Mouse (Mus musculus): ENCODE measurements around the gene Ldlrap1. TPM values are rescaled to one million over a fixed set of nuclear protein-coding genes. Genes with fewer than 3 reads are reported as not detected.
A peak's percentile ranks its signal among the peaks of the same experiment; 100 is the strongest.
"Not testable (repeated sequence)": the region's sequence is repeated elsewhere in the genome, so short reads cannot be mapped to it uniquely, and the experiment has no call there.

Ldlrap1 gene
- polyA plus RNA-seq, 1 experiment from 2014 or later = 23.1 TPM

DNA sequence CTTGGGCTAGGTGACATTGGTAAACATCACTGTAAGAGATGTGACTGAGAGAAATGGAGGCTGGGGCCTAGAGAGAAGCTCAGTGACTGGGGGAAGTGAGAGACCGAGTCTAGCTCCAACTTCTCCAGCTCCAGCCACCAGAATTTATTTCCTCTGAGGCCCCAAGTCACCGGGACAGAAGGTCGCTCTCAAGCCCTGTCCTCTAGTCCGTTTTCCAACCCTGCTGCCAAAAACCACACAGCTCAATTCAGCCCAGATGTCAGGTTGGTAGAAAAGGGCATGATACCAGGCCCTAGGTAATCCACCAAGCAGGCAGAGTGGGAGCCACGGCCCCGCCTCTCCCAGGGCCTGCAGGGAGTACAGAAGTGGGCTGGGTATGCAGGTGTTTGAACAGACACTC, 29.8 kb upstream of the Ldlrap1 start:
- 55% methylated on average over 6 of the region's 6 CpGs for WGBS

DNA sequence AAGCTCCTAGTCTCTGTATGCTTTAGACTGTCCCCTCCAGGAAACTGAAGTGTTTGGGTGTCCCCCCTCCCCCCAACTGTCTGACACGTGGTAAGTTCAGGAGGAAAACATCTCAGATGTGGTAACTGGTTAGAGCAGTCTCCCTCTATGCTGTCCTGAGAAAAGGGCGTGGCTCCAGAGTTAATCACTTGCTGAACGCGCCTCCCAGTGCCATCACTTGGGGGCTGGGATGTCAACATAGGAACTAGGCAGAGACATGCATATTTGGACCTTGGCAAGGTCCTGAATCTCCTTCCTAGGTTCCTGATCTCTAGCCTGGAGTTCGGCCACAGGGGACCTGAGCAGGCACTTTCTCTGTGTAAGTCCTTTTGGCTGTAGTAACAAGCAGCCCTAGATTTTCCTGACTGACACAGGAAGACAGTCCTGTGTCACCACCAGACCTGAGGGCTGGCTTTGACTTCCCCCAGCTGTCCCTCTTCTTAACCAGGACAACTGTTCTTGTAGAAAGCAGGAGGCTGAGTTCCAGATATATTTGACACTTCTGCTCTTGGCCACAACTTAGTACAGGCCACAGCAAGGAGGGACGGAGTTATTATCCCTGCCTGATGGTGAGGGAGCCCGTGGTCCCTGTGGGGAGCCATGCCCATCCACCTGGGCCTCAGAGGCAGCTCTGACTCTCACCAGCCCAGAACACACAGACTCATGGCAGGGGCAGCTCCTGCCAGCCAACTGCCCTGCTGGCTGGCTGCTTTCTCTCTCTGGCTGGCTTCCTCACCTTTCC, 28.9 kb upstream of the Ldlrap1 start:
- Histone ChIP-seq H3K9ac (replicated peaks; ENCODE audit: low read length) (no peak overlapping the region; the same call in 1 of the 2 replicates), H3K4me2 (replicated peaks; ENCODE audit: low read depth, low read length) (no peak overlapping the region), H3K4me3 (ENCODE audit: low read length) (no peak overlapping the region), H3K36me3 (ENCODE audit: insufficient read depth, low read length) (no peaks in the 10 kb centered on the region; the same call in 1 of the 2 replicates), H3K4me1 (ENCODE audit: insufficient read depth, low read length) (peaks cover 14% of the 10 kb centered on the region), H3K9me3 (ENCODE audit: low read length) (no peaks in the 10 kb centered on the region), H3K27ac (ENCODE audit: low read length) (no peak overlapping the region), H3K27me3 (ENCODE audit: insufficient read depth, low read length) (no peaks in the 10 kb centered on the region)
- 29% methylated on average over 7 of the region's 7 CpGs for WGBS
- no peak for ATAC-seq (ENCODE audit: low FRiP score, low TSS enrichment)

More for the DNA sequence above, 29.8 kb upstream of the Ldlrap1 start:
- no peak for ATAC-seq (ENCODE audit: low FRiP score, low TSS enrichment)
- H3K27me3 ChIP-seq (ENCODE audit: insufficient read depth, low read length) = no peaks in the 10 kb centered on the region
- no peak overlapping the region for H3K4me3 ChIP-seq (ENCODE audit: low read length)
- H3K9me3 ChIP-seq (ENCODE audit: low read length) = no peaks in the 10 kb centered on the region
- peaks cover 19% of the 10 kb centered on the region for H3K4me1 ChIP-seq (ENCODE audit: insufficient read depth, low read length)
- H3K9ac ChIP-seq (replicated peaks; ENCODE audit: low read length) = no peak overlapping the region
- H3K27ac ChIP-seq (ENCODE audit: low read length) = no peak overlapping the region
- H3K4me2 ChIP-seq (replicated peaks; ENCODE audit: low read depth, low read length) = no peak overlapping the region
- H3K36me3 ChIP-seq (ENCODE audit: insufficient read depth, low read length) = no peaks in the 10 kb centered on the region; the same call in 1 of the 2 replicates

DNA sequence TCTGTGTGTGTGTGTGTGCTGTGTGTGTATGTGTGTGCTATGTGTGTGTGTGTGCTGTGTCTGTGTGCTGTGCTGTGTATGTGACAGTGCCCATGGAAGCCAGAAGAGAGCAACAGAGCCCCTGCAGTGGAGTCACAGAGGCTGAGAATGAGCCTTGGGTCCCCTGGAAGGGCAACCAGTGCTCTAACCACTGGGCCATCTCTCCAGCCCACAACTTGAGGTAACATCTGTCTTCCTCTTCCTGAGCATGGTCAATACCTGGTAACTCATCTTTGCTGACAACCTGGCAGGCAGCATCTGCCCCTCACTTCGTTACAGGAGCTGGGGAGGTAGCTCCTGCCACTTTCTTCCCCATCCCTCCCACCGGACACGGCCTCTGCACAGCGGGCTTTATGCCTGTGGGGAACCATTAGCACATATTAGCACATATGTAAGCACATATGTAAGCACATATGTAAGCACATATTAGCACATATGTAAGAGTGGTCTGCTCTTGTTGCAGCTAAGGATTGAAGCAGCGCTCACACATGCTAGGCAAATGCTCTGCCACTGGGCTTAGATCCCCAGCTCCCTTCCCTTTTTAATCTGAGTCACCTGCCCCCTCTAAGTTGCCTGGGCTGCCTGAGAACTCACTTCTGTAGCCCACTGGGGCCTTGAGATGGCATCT, 28.1 kb upstream of the Ldlrap1 start:
- no peak for ATAC-seq (ENCODE audit: low FRiP score, low TSS enrichment)
- no peak overlapping the region for H3K27ac ChIP-seq (ENCODE audit: low read length)
- H3K4me3 ChIP-seq (ENCODE audit: low read length) = no peak overlapping the region
- H3K36me3 ChIP-seq (ENCODE audit: insufficient read depth, low read length) = no peaks in the 10 kb centered on the region
- H3K27me3 ChIP-seq (ENCODE audit: insufficient read depth, low read length) = no peaks in the 10 kb centered on the region
- no peak overlapping the region for H3K9ac ChIP-seq (replicated peaks; ENCODE audit: low read length)
- peaks cover 9% of the 10 kb centered on the region; the same call in 1 of the 2 replicates for H3K4me1 ChIP-seq (ENCODE audit: insufficient read depth, low read length)
- no peak overlapping the region for H3K4me2 ChIP-seq (replicated peaks; ENCODE audit: low read depth, low read length)
- WGBS = 79% methylated on average over 5 of the region's 5 CpGs
- no peaks in the 10 kb centered on the region for H3K9me3 ChIP-seq (ENCODE audit: low read length)

DNA sequence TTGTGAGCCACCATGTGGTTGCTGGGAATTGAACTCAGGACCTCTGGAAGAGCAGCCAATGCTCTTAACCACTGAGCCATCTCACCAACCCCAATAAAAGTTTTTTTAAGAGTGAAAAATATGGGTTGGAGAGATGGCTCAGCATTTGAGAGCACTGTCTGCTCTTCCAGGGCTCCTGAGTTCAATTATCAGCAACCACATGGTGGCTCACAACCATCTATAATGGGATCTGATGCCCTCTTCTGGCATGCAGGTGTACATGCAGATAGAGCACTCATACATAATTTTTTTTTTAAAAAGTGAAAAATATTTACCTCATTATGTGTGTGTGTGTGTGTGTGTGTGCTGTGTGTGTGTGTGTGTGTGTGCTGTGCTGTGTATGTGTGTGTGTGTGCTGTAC, 27.1 kb upstream of the Ldlrap1 start:
- H3K4me3 ChIP-seq (ENCODE audit: low read length); H3K4me1 ChIP-seq (ENCODE audit: insufficient read depth, low read length); ATAC-seq (ENCODE audit: low FRiP score, low TSS enrichment); H3K9ac ChIP-seq (replicated peaks; ENCODE audit: low read length); H3K27ac ChIP-seq (ENCODE audit: low read length); H3K9me3 ChIP-seq (ENCODE audit: low read length); H3K4me2 ChIP-seq (replicated peaks; ENCODE audit: low read depth, low read length); H3K27me3 ChIP-seq (ENCODE audit: insufficient read depth, low read length); H3K36me3 ChIP-seq (ENCODE audit: insufficient read depth, low read length): not testable (repeated sequence)

DNA sequence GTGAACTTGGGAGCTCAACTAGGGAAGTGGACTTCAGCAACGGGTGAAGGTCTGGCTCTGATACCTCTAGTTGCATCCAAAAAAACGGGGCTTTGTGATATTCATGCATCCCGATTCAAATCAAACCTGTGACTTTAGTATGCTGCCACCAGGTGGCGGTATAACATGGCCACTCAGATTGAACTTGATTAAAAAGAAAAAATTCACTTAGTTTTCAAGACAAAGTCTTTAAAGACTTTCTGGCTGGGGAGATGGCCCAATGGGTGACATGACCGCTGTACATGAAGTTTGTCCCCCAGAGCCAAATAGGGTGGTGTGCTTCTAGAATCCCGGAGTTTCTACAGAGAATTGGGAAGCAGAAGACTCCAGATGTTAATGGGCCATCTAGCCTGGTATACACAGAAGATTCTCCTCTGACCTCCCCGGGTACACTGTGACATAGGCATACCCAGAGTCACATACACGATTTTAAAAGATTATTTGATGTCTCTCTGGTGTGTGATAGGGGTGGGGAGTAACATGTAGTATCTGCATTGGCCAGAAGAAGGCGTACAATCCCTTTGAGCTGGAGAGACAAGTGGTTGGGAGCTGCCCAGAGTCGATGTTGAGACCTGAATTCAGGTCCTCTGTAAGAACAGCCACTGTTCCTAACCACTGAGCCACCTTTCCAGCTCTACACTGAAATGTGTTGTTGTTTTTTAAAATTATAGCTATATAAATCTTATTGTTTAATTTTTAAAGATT, 25.6 kb upstream of the Ldlrap1 start:
- Histone ChIP-seq H3K9me3 (ENCODE audit: low read length) (no peaks in the 10 kb centered on the region), H3K4me3 (ENCODE audit: low read length) (no peak overlapping the region), H3K4me1 (ENCODE audit: insufficient read depth, low read length) (peaks cover 9% of the 10 kb centered on the region; the same call in 1 of the 2 replicates), H3K27me3 (ENCODE audit: insufficient read depth, low read length) (no peaks in the 10 kb centered on the region), H3K9ac (replicated peaks; ENCODE audit: low read length) (no peak overlapping the region), H3K27ac (ENCODE audit: low read length) (no peak overlapping the region), H3K36me3 (ENCODE audit: insufficient read depth, low read length) (no peaks in the 10 kb centered on the region), H3K4me2 (replicated peaks; ENCODE audit: low read depth, low read length) (no peak overlapping the region)
- 46% methylated on average over 10 of the region's 10 CpGs for WGBS
- no peak for ATAC-seq (ENCODE audit: low FRiP score, low TSS enrichment)

DNA sequence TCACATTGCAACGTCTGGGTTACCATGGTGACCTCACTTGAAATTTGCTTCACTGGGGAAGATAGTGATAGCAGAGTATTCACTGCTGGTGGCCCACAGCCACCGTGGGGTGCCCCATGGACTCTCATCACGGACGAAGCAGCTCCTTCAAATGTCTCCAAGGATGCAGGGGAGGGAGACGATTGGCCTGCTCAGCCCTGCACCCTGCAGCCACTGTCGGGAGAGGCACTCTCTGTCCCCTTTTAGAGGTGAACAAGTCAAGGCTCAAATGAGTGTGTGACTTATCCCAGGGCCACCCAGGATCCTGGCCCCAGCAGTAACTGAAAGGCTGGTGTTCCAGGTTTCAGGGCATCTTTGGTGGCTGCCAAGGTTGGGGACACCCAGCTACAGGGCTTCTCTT, 23.9 kb upstream of the Ldlrap1 start:
- H3K4me2 ChIP-seq (replicated peaks; ENCODE audit: low read depth, low read length) = no peak overlapping the region
- no peak overlapping the region for H3K4me3 ChIP-seq (ENCODE audit: low read length)
- no peak overlapping the region for H3K27ac ChIP-seq (ENCODE audit: low read length)
- WGBS = 74% methylated on average over 6 of the region's 6 CpGs
- no peaks in the 10 kb centered on the region for H3K27me3 ChIP-seq (ENCODE audit: insufficient read depth, low read length)
- no peaks in the 10 kb centered on the region for H3K9me3 ChIP-seq (ENCODE audit: low read length)
- no peak for ATAC-seq (ENCODE audit: low FRiP score, low TSS enrichment)
- no peaks in the 10 kb centered on the region for H3K36me3 ChIP-seq (ENCODE audit: insufficient read depth, low read length)
- H3K4me1 ChIP-seq (ENCODE audit: insufficient read depth, low read length) = peaks cover 8% of the 10 kb centered on the region; the same call in 1 of the 2 replicates
- H3K9ac ChIP-seq (replicated peaks; ENCODE audit: low read length) = no peak overlapping the region

DNA sequence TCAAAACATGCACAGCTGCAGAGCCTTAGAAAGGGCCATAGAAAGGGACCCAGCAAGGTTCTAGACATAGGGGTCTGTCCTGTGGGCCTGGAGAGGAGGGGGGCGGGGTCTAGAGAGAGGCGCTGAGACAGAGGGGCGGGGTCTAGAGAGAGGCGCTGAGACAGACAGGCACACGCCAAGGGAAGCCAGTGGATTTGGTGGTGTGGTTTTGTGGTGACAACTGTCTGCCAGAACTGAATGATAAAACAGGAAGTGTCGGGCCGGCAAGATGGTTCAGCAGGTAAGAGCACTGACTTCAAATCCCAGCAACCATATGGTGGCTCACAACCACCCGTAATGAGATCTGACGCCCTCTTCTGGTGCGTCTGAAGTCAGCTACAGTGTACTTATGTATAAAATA, 19.1 kb upstream of the Ldlrap1 start:
- Histone ChIP-seq H3K27me3 (ENCODE audit: insufficient read depth, low read length) (no peaks in the 10 kb centered on the region), H3K36me3 (ENCODE audit: insufficient read depth, low read length) (no peaks in the 10 kb centered on the region), H3K27ac (ENCODE audit: low read length) (no peak overlapping the region), H3K9me3 (ENCODE audit: low read length) (no peaks in the 10 kb centered on the region), H3K4me2 (replicated peaks; ENCODE audit: low read depth, low read length) (no peak overlapping the region), H3K9ac (replicated peaks; ENCODE audit: low read length) (no peak overlapping the region), H3K4me3 (ENCODE audit: low read length) (no peak overlapping the region), H3K4me1 (ENCODE audit: insufficient read depth, low read length) (no peaks in the 10 kb centered on the region)
- no peak for ATAC-seq (ENCODE audit: low FRiP score, low TSS enrichment)
- WGBS = 38% methylated on average over 10 of the region's 10 CpGs

DNA sequence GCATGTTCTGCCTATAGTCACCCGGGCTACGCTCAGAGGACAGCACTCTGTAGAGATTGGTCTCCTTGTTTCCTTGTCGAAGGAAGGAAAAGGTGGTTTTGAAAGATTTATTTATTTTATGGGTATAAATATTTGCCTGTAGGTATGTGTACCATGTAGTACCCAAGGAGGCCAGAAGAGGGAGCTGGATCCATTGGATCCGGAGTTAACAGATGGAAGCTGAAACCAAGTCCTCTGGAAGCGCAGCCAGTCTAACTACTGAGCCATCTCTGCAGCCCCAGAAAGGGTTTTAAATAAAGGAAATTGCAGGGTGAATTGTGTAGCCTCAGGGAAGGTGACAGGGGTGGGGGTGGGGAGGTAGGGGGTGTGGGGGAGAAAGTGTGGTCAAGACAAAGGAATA, 16.9 kb upstream of the Ldlrap1 start:
- Histone ChIP-seq H3K4me1 (ENCODE audit: insufficient read depth, low read length) (no peaks in the 10 kb centered on the region; the same call in 1 of the 2 replicates), H3K36me3 (ENCODE audit: insufficient read depth, low read length) (no peaks in the 10 kb centered on the region), H3K4me3 (ENCODE audit: low read length) (no peak overlapping the region), H3K4me2 (replicated peaks; ENCODE audit: low read depth, low read length) (no peak overlapping the region), H3K9ac (replicated peaks; ENCODE audit: low read length) (no peak overlapping the region), H3K9me3 (ENCODE audit: low read length) (no peaks in the 10 kb centered on the region), H3K27me3 (ENCODE audit: insufficient read depth, low read length) (no peaks in the 10 kb centered on the region), H3K27ac (ENCODE audit: low read length) (no peak overlapping the region)
- WGBS = 57% methylated on average over 5 of the region's 5 CpGs
- no peak for ATAC-seq (ENCODE audit: low FRiP score, low TSS enrichment)

DNA sequence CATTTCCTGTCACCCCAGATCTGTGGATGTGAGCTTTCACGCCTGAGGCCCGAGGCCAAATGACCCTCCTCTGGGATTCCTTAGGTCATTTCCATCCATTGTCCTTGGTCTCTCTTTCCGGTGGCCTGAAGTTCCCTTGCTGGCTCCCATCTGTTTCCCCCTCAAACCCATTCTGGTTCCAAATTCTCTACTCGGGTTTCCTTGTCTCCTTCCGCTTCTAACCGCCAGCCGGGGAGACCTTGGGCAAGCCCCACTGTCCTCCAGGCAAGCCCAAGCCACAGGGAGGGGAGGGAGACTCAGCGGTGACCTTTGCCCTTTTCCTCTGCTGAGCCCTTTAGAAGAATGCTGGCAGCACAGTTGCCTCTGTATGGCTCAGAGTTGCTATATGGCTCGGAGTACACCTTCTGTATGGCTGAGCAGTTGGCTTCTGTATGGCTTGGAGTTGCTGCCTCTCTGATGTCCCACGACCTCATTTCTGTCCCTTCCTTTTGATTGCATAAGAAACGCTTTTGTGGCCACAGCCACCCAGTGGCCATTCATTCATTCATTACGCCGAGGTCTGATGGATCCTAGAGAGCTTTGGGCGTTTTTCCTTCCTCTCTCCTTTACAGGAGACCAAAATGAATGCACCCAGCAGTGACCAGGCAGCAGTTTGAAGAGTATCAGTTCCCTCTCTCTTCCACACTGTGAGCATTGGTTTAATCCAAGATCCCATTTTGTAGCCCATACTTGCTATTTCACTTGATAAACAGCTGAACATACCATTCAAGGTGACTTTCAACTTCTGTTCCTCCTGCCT, 11.5 kb upstream of the Ldlrap1 start:
- peak; percentile 46; the same call in 1 of the 2 replicates for ATAC-seq (ENCODE audit: low FRiP score, low TSS enrichment)
- Histone ChIP-seq H3K4me2 (replicated peaks; ENCODE audit: low read depth, low read length) (no peak overlapping the region), H3K27ac (ENCODE audit: low read length) (no peak overlapping the region), H3K9me3 (ENCODE audit: low read length) (no peaks in the 10 kb centered on the region), H3K4me3 (ENCODE audit: low read length) (no peak overlapping the region), H3K27me3 (ENCODE audit: insufficient read depth, low read length) (no peaks in the 10 kb centered on the region), H3K9ac (replicated peaks; ENCODE audit: low read length) (no peak overlapping the region), H3K36me3 (ENCODE audit: insufficient read depth, low read length) (no peaks in the 10 kb centered on the region), H3K4me1 (ENCODE audit: insufficient read depth, low read length) (peaks cover 9% of the 10 kb centered on the region; the same call in 1 of the 2 replicates)
- 36% methylated on average over 14 of the region's 14 CpGs for WGBS

All from kidney, embryonic 16.5 days (tissue).